Mouse (Mus musculus): ENCODE measurements around the gene Snx25. TPM values are rescaled to one million over a fixed set of nuclear protein-coding genes. Genes with fewer than 3 reads are reported as not detected.

Snx25 gene
- polyA plus RNA-seq (2012; ENCODE audit: insufficient read depth, insufficient read length, missing spikeins), result 9.2 and 14.3 TPM in 2 replicates

DNA sequence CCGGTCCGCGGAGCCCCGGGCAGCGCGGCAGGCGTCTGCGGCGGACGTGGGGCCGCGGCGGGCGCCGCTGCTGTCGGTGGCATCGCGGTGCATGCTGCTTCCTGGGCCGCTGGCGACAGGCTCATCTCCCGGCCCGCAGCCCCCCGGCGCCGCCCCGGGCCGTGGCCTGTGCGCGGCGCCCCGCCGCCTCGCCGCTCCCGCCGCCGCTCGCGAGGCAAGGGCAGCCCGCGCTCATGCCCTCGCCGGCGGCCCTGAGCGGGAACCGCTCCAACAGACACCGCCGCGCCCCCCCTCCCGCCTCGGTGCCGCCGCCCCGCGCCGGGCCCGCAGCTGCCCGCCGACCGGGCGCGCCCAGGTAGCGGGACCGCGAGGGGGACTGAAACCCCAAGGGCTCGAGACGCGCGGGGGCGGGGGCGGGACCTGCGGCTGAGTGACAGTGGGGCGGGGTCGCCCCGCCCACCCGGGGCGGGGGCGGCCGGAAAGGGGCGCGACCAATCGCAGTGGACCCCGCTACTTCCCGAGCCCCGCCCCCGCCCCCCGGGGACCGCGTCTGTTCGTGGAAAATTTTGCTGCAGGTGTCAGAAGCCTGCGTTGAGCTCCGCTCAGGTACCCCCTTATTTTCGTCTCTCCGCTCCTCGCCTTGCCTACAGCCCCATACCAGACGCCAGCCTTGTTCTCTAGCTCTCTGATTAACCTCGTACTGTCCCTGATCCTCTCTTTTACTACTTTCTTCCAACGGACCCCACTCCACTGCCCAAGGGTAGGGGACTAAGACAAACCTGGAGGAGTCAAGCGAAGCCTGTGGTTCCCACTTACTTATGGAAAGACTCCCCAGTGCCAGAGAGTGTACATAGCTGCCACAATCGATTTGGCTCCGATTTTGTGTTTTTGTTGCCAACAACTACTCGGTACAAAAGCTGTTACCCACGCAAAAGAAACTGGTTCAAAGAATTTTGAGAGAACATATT lies at the start of gene Snx25:
TSS of gene Snx25 (minus strand) at position 96 of the 968 bp plus-strand sequence.
- Histone ChIP-seq H3K4me3 (ENCODE audit: insufficient read depth, low read depth, low read length) (peak within 1 kb of the TSS; percentile 81), H3K27ac (replicated peaks; ENCODE audit: low read depth, low read length) (no peak within 1 kb of the TSS), H3K4me1 (ENCODE audit: control insufficient read depth, insufficient read depth, insufficient read length, low read length) (peaks cover 2% of the 10 kb centered on the region; the same call in 1 of the 2 replicates)

DNA sequence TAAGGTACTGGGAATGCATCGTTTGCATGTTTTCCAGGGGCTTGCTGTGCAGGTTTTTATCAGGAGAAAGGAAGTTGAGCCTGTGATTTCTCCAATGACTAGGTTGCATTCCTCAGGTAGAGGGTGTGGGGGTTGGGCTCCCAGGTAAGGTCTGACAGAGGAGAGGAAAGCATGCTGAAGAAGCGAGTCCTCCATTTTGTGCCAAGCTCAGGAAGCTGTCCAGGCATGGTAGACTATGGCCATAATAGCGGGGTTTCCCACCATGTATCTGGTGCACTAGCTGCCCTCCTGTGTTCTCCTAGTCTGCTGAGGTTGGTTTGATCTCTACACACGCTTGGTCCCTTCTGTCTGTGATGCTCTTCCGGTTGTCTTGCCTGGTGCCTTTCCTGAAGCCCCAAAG lies 45.7 kb upstream of the Snx25 start:
- Histone ChIP-seq H3K4me3 (ENCODE audit: insufficient read depth, low read depth, low read length) (no peak overlapping the region), H3K4me1 (ENCODE audit: control insufficient read depth, insufficient read depth, insufficient read length, low read length) (no peaks in the 10 kb centered on the region), H3K27ac (replicated peaks; ENCODE audit: low read depth, low read length) (no peak overlapping the region)

DNA sequence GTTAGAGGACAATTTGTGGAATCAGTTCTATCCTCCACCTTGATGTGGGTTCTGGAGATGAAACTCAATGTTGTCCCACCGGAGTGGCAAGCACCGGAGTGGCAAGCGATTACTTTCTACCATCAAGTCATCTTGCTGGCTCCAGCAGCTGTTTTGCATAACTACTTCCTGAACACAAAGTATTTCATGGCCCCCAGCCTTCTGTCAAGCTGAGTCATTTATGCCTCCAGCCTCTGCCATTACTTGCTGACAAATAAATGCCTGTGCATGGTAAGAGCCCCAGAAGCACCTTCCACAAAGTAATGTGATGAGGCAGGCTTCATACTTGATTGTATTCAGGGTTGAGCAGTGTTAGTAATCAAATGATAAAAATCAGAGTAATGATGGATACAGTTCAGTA lies 44.9 kb upstream of the Snx25 start:
- Histone ChIP-seq H3K4me1 (ENCODE audit: control insufficient read depth, insufficient read depth, insufficient read length, low read length) (no peaks in the 10 kb centered on the region), H3K4me3 (ENCODE audit: insufficient read depth, low read depth, low read length) (no peak overlapping the region), H3K27ac (replicated peaks; ENCODE audit: low read depth, low read length) (no peak overlapping the region)

DNA sequence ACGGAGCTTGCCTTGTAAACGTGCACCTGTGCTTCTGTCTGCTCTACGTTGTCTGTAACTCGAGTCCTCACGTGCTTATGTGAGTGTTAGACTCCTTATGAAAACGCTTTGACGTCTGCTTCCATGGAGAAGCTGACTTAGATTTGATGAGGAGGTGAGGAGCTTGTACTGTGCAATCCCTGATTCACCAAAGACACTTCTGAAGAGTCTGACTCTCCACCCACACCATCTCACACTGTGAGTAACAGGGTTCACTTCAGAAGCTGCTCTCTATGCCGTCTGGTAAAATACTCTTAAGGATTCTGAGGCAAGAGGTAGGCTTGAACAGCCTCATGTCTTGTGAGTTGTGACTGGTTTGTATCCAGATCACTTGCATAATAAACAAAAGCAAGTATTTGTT lies 41.1 kb upstream of the Snx25 start:
- H3K27ac ChIP-seq (replicated peaks; ENCODE audit: low read depth, low read length), result no peak overlapping the region
- H3K4me3 ChIP-seq (ENCODE audit: insufficient read depth, low read depth, low read length), result no peak overlapping the region
- no peaks in the 10 kb centered on the region for H3K4me1 ChIP-seq (ENCODE audit: control insufficient read depth, insufficient read depth, insufficient read length, low read length)

DNA sequence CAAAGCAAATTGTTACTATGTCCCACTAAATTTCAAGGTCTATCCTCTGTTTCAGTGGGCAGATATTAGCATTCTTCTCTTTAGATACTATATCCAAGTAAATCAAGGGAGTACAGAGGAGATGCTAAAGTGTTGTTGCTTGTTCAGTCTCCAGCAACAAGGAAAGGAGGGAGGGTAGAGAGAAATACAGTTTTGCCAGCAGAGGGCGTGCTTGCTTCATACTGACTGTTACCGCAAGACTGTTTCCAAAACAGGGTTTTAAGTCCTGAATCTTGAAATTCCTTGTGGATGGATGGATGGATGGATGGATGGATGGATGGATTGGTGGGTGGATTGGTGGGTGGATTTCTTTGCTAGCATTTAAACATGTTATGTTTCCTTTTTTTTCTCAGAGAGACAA lies 33.4 kb upstream of the Snx25 start:
- Histone ChIP-seq H3K4me3 (ENCODE audit: insufficient read depth, low read depth, low read length) (no peak overlapping the region), H3K27ac (replicated peaks; ENCODE audit: low read depth, low read length) (no peak overlapping the region), H3K4me1 (ENCODE audit: control insufficient read depth, insufficient read depth, insufficient read length, low read length) (no peaks in the 10 kb centered on the region)

DNA sequence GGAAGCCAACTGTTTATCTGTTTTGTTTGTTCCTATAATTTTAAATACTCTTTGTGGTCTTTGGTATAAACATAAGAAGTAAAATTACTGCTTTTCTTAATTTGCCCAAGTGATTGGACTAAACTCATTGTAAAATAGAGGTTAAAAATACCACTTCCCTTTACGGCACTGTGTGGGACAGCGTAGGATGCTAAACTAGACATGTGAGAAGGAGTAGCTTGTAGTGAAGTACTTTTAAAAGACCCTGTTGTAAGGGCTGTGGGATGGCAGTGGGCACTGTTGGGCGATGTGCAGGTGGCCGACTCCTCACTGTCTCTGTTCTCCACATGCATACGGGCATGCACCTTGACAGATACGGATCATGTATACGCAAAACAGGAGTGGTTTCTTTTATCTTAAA lies 28.2 kb upstream of the Snx25 start:
- H3K4me3 ChIP-seq (ENCODE audit: insufficient read depth, low read depth, low read length), result no peak overlapping the region
- no peaks in the 10 kb centered on the region for H3K4me1 ChIP-seq (ENCODE audit: control insufficient read depth, insufficient read depth, insufficient read length, low read length)
- no peak overlapping the region for H3K27ac ChIP-seq (replicated peaks; ENCODE audit: low read depth, low read length)

DNA sequence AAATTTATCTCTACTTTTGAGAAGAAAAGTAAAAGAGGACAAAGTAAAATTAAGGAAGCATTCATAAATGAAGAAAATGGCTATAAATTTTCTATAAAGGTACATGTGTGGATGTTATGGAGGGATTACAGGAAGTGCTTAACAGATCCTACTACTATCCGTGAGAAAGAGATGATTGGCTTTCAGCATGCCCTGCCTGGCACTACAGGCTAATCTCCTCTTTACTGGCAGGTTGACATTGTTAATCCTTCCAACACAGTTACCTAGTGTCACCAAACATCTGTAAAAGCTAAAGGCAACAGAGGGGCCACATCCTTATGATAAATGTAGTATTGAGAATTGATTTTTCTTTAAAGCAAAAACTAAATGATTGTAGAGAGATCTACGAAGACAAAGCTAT lies 21.7 kb upstream of the Snx25 start:
- H3K4me1 ChIP-seq (ENCODE audit: control insufficient read depth, insufficient read depth, insufficient read length, low read length), result no peaks in the 10 kb centered on the region
- H3K4me3 ChIP-seq (ENCODE audit: insufficient read depth, low read depth, low read length), result no peak overlapping the region
- no peak overlapping the region for H3K27ac ChIP-seq (replicated peaks; ENCODE audit: low read depth, low read length)

DNA sequence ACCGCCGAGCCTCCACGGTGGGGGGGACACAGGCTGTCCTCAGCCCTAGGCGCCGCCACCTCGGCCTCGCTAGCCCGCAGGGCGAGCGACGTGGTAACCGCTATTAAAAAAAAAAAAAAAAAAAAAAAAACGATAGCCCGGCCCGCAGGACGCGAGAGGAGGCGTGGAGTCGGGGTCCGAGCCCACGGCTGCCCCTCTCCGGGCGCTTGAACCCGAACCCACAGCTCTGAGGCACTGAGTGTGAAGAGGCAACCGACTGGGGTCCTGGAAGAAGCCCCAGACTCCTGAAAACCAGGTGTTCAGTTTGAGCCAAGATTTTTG lies 11.9 kb upstream of the Snx25 start:
- peak overlapping the region; percentile 73 for H3K27ac ChIP-seq (replicated peaks; ENCODE audit: low read depth, low read length)
- no peaks in the 10 kb centered on the region for H3K4me1 ChIP-seq (ENCODE audit: control insufficient read depth, insufficient read depth, insufficient read length, low read length)
- peak overlapping the region; percentile 98 for H3K4me3 ChIP-seq (ENCODE audit: insufficient read depth, low read depth, low read length)

DNA sequence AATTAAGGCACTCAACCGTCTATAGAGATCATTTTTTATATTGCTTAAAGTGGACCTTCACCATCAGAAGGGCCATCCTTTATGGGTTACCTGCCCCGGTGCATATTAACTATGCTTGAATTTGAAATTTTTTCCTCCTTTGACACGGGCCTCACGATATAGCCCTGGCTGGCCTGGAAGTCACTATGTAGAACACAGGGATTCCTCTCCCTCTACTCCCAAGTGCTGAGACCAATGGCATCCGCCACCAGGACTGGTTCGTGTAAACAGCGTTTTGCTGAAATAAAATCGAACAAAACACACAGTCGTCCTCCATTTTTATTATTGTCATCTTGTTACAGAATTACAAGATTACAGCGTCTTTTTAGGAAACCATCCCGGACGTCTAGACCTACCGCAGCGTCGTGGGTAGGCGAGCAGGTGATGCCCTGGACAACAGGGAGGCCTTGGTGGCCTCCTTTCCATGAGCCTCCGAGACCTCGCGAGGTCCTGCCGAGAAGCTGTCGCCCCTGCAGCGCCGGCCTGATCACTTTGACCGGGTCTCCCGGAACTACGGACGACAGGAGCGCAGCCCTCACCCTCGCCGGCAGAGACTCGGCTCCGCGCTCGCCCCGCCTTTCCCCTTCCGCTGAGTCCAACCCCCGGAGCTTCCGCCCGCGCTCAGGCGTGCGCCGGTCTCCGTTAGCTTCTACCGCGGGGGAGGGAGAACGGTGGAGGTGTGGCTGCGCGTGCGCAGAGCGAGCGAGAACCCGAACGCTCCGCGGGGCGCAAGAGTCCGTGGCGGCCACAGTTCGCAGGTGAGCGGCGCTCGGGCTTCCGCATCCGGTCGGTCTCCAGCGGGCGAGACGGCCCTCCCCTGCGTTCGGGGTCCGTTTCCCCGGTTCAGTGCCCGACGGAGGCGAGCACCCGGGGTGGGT lies 11.3 kb upstream of the Snx25 start:
- Histone ChIP-seq H3K4me1 (ENCODE audit: control insufficient read depth, insufficient read depth, insufficient read length, low read length) (no peaks in the 10 kb centered on the region), H3K4me3 (ENCODE audit: insufficient read depth, low read depth, low read length) (peak overlapping the region; percentile 98), H3K27ac (replicated peaks; ENCODE audit: low read depth, low read length) (peak overlapping the region; percentile 73)

DNA sequence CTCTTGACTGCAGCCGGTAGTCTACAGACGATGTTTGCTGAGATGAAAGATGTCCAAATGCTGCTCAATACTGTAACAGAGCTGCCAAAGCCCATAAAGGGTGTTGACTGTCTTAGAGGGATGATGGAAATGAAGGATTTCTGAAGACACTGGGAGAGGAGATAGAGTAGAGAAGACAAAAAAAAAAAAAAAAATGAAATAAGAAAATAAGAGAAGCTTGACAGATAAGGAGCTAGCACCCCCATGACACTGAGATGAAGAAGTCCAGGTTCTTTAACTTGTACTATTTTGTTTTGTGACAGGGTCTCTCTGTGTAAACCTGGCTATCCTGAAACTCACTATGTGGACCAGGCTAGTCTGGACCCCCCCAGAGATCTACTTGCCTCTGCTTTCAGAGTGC lies 1.1 kb upstream of the Snx25 start:
- Histone ChIP-seq H3K27ac (replicated peaks; ENCODE audit: low read depth, low read length) (no peak overlapping the region), H3K4me1 (ENCODE audit: control insufficient read depth, insufficient read depth, insufficient read length, low read length) (peaks cover 2% of the 10 kb centered on the region; the same call in 1 of the 2 replicates), H3K4me3 (ENCODE audit: insufficient read depth, low read depth, low read length) (peak overlapping the region; percentile 76)

DNA sequence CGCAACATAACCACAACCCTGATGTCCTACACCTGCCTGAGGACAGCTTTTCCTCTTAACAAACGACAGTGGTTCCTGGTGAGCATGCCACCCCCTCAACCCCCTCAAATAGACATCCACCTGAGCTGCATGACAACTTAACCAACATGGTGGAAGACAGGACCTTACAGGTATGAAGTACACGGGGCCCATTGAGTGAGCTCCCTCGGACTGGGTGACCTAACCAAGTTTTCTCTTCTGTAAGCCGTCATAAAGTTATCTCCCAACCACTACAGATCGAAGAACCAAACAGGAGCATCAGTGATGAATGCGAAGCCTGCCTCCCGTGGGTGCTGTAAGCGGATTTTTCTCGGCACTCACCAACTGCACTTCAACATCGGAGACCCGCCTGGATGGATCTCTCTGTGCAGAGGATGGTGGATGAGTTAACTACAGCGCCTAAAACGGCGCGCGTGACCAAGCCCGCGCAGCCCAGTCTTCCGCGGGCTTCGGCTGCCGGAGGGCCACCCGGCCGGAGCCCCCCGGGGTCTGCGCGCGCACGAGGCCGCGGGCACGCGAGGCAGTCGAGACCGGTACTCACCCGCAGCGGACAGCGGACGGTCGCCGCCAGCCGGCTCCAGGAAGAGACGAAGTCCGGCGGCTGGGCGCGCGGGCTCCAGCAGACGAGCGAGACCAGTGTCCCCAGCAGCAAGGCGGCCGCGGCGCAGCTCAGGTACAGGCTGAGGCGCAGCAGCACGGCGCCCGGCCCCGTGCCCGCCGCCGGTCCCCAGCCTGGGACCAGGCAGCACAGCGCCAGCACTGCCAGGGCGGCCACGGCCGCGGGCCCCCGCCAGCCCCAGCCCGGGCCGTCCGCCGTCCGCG lies 527 bp downstream of the Snx25 start, which contains the start of gene Cfap97:
TSS of gene Cfap97 (plus strand) at position 570 of the 861 bp plus-strand sequence.
- H3K4me3 ChIP-seq (ENCODE audit: insufficient read depth, low read depth, low read length), result peak within 1 kb of the TSS; percentile 81
- H3K4me1 ChIP-seq (ENCODE audit: control insufficient read depth, insufficient read depth, insufficient read length, low read length), result peaks cover 2% of the 10 kb centered on the region; the same call in 1 of the 2 replicates
- H3K27ac ChIP-seq (replicated peaks; ENCODE audit: low read depth, low read length), result no peak within 1 kb of the TSS

DNA sequence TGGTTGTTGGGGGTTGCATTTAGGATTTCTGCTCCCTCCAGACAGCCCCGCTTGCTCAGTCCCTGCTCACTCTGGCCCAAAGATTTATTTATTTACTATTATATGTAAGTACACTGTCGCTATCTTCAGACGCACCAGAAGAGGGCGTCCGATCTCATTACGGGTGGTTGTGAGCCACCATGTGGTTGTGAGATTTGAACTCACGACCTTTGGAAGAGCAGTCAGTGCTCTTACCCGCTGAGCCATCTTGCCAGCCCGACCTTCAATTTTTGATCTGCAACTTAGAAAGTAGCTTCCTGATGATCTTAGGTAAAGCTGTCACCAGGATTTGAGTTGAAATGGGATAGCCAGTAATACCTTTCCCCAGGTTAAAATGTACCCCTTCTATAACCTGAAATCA lies 2.2 kb downstream of the Snx25 start:
- no peak overlapping the region for H3K27ac ChIP-seq (replicated peaks; ENCODE audit: low read depth, low read length)
- H3K4me3 ChIP-seq (ENCODE audit: insufficient read depth, low read depth, low read length), result no peak overlapping the region
- peaks cover 7% of the 10 kb centered on the region; the same call in 1 of the 2 replicates for H3K4me1 ChIP-seq (ENCODE audit: control insufficient read depth, insufficient read depth, insufficient read length, low read length)

DNA sequence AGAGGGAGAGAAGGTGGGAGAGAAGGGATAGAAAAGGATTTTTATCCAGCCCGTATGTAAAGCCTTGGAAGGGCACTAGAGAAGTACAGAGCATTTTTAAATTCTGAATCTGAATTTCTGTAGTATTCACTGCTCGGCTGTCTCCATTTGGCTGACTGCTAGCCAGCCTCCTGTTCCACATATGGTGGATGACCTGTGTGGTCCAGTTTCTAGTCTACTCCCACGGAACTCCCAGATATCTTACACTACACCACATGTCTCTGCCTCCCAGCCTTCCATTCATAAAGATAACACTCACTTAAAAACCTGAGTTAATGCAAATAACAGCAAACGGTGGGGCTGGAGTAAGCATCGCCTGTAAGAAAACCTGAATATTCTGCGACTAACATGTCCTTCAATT lies 2.7 kb downstream of the Snx25 start:
- Histone ChIP-seq H3K4me3 (ENCODE audit: insufficient read depth, low read depth, low read length) (no peak overlapping the region), H3K4me1 (ENCODE audit: control insufficient read depth, insufficient read depth, insufficient read length, low read length) (peaks cover 12% of the 10 kb centered on the region; the same call in 1 of the 2 replicates), H3K27ac (replicated peaks; ENCODE audit: low read depth, low read length) (no peak overlapping the region)

DNA sequence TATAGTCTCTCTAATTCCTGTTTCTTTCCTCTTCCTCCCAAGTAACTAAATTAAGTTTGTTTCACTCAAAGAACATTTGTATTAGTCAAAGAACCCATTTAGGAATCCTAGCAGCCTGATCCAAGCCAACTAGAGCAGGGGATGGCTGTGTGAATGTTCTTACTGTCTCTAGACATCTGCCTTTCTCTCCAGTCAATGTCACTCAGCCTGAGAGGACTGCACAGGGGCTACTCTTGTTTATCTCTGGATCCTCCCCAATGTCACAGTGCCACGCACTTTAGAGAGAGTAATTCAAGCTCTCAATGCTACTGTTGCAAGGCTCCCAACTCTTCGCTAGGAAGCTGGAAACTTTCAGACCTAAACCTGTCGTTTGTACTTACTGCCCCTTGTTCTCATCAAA lies 5.8 kb downstream of the Snx25 start:
- no peak overlapping the region for H3K4me3 ChIP-seq (ENCODE audit: insufficient read depth, low read depth, low read length)
- peaks cover 17% of the 10 kb centered on the region; the same call in 1 of the 2 replicates for H3K4me1 ChIP-seq (ENCODE audit: control insufficient read depth, insufficient read depth, insufficient read length, low read length)
- no peak overlapping the region for H3K27ac ChIP-seq (replicated peaks; ENCODE audit: low read depth, low read length)
